Mouse (Mus musculus) embryonic facial prominence, embryonic 12.5 days (tissue): Measurements from ENCODE around the gene Chil1. TPM values are rescaled to one million over a fixed set of nuclear protein-coding genes. Genes with fewer than 3 reads are reported as not detected.

ENCODE experiments used
- ATAC-seq: fragments of 200-750 bp; cut with Nextera tagmentation; 2 replicates; pipeline ENCODE4 v1.8.0; 2017; ENCODE audit not compliant: insufficient number of reproducible peaks, insufficient read depth, low FRiP score, low TSS enrichment
- H3K27ac ChIP-seq: fragments of 300-500 bp; sonication (generic); 2 replicates; pipeline ENCODE4 v1.5.1; 2016; ENCODE audit warnings: mild to moderate bottlenecking
- H3K27me3 ChIP-seq: fragments of 300-500 bp; sonication (generic); 2 replicates; pipeline ENCODE4 v1.6.1; 2016; ENCODE audit warnings: mild to moderate bottlenecking, moderate library complexity
- H3K36me3 ChIP-seq: fragments of 300-500 bp; sonication (generic); 2 replicates; pipeline ENCODE4 v1.6.1; 2016; ENCODE audit warnings: mild to moderate bottlenecking
- H3K4me1 ChIP-seq: fragments of 300-500 bp; sonication (generic); 2 replicates; pipeline ENCODE4 v1.6.1; 2016
- H3K4me2 ChIP-seq: fragments of 300-500 bp; sonication (generic); replicated peaks from 2 replicates; pipeline ENCODE4 v1.6.1; 2016; ENCODE audit warnings: mild to moderate bottlenecking, moderate library complexity
- H3K4me3 ChIP-seq: fragments of 300-500 bp; sonication (generic); 2 replicates; pipeline ENCODE4 v1.5.1; 2016; ENCODE audit warnings: mild to moderate bottlenecking
- H3K9ac ChIP-seq: fragments of 300-500 bp; sonication (generic); 2 replicates; pipeline ENCODE4 v1.6.1; 2016; ENCODE audit warnings: mild to moderate bottlenecking, moderate library complexity
- H3K9me3 ChIP-seq: fragments of 300-500 bp; sonication (generic); 2 replicates; pipeline ENCODE4 v1.6.1; 2016; ENCODE audit warnings: mild to moderate bottlenecking, moderate library complexity
- WGBS: fragments of 180-500 bp; shearing (Covaris S2); methylation state at CpG from one replicate; pipeline ENCODE4 v1.1.7; 2016; 5-methylcytosine and 5-hydroxymethylcytosine counted together
- polyA plus RNA-seq: library from polyadenylated mRNA; unstranded; fragments of >200 nt; fragmentation: Nextera tagmentation; extraction: Ambion mirVana; gene quantifications from 2 replicates; pipeline ENCODE4 v1.2.1, GENCODE M21; 2016

Chil1 gene
- polyA plus RNA-seq, 1 experiment from 2014 or later: 3.6 TPM

GRCm38 (mm10) chr1:134222122-134223055, 40.4 kb downstream of the Chil1 start:
- WGBS: 57% methylated on average over 8 of the region's 8 CpGs
- ATAC-seq: no peak
- H3K9ac ChIP-seq: no peak overlapping the region

GRCm38 (mm10) chr1:134224649-134225227, 42.8 kb downstream of the Chil1 start:
- no peak overlapping the region for H3K4me2 ChIP-seq
- no peak overlapping the region for H3K4me3 ChIP-seq
- H3K27ac ChIP-seq: no peak overlapping the region
- no peak overlapping the region for H3K9ac ChIP-seq
- H3K36me3 ChIP-seq: no peaks in the 10 kb centered on the region
- no peaks in the 10 kb centered on the region for H3K9me3 ChIP-seq
- no peak for ATAC-seq
- 86% methylated on average over 12 of the region's 12 CpGs for WGBS
- no peaks in the 10 kb centered on the region for H3K4me1 ChIP-seq
- H3K27me3 ChIP-seq: no peaks in the 10 kb centered on the region

More at GRCm38 (mm10) chr1:134222122-134223055, 40.4 kb downstream of the Chil1 start:
- Histone ChIP-seq H3K27me3 (no peaks in the 10 kb centered on the region), H3K36me3 (no peaks in the 10 kb centered on the region), H3K4me2 (no peak overlapping the region), H3K9me3 (no peaks in the 10 kb centered on the region), H3K4me1 (0 out of 2 replicates have a peak, but pooled peaks cover under 1% of the 10 kb centered on the region), H3K4me3 (no peak overlapping the region), H3K27ac (no peak overlapping the region)

DNA sequence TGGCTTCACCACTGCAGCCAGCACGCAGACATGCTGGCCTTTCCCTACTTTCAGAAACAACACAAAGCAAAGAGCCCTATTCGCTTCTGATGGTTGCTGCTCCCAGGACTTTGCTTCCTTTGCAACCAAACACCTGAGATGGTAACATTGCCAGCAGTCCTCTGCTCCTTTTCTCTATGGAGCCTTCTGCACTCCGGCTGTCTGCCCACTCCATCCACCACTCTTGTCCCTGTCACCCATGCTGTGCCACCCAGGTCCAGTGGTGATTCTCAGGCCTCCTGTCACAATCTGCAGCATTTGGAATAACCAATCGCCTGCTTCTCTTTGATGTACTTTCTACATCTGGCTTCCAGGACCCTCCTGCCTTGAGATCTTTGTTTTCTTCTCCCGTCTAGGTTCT, 43.4 kb downstream of the Chil1 start:
- no peaks in the 10 kb centered on the region for H3K4me1 ChIP-seq
- no peak for ATAC-seq
- H3K4me2 ChIP-seq: no peak overlapping the region
- H3K4me3 ChIP-seq: no peak overlapping the region
- H3K36me3 ChIP-seq: no peaks in the 10 kb centered on the region
- 89% methylated on average over 5 of the region's 5 CpGs for WGBS
- no peak overlapping the region for H3K27ac ChIP-seq
- no peaks in the 10 kb centered on the region for H3K27me3 ChIP-seq
- no peaks in the 10 kb centered on the region for H3K9me3 ChIP-seq
- H3K9ac ChIP-seq: no peak overlapping the region

- no peak overlapping the region for H3K9ac ChIP-seq
- H3K9me3 ChIP-seq: no peaks in the 10 kb centered on the region
- ATAC-seq: no peak
- WGBS: 83% methylated on average over 8 of the region's 8 CpGs
- H3K36me3 ChIP-seq: no peaks in the 10 kb centered on the region
- no peak overlapping the region for H3K4me2 ChIP-seq
- no peak overlapping the region for H3K27ac ChIP-seq
- H3K4me1 ChIP-seq: no peaks in the 10 kb centered on the region
- H3K4me3 ChIP-seq: no peak overlapping the region
- H3K27me3 ChIP-seq: no peaks in the 10 kb centered on the region
Measured at GRCm38 (mm10) chr1:134226739-134227138, 44.8 kb downstream of the Chil1 start.

GRCm38 (mm10) chr1:134229806-134230575, 48.0 kb downstream of the Chil1 start:
- Histone ChIP-seq H3K36me3 (no peaks in the 10 kb centered on the region), H3K27me3 (peaks cover 29% of the 10 kb centered on the region), H3K4me1 (peaks cover 15% of the 10 kb centered on the region), H3K9me3 (no peaks in the 10 kb centered on the region), H3K27ac (no peak overlapping the region), H3K9ac (no peak overlapping the region), H3K4me3 (no peak overlapping the region), H3K4me2 (no peak overlapping the region)
- ATAC-seq: no peak
- WGBS: 61% methylated on average over 5 of the region's 5 CpGs

DNA sequence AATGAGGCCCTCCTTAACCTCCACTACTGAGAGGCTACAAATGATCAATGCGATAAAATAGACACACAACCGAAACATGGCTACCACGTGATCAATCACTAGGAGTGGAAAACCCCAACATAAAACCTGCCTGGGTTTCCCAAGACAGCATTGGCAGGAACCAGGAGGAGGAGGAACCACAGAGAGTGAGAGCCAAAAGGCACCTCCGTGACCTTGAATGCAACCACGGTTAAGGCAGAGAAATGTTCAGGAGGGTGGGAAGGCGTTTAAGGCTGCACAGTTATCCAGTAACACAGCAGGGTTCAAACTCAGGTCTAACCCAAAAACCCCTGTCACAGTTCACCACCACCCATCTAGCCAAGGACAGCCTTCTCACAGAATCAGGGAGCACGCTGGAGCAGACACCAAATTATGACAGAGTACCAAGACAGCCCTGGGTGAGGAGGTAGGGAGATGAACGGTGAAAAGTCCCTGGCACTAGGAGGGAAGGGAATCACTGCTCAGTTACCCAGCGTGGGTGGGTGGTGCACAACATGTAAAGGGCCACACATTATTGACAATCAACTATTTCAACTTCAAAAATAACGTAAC, 48.8 kb downstream of the Chil1 start:
- WGBS: 86% methylated on average over 10 of the region's 10 CpGs
- H3K9ac ChIP-seq: no peak overlapping the region
- no peak overlapping the region for H3K27ac ChIP-seq
- H3K36me3 ChIP-seq: no peaks in the 10 kb centered on the region
- no peak for ATAC-seq
- no peaks in the 10 kb centered on the region for H3K9me3 ChIP-seq
- H3K4me2 ChIP-seq: no peak overlapping the region
- H3K27me3 ChIP-seq: peaks cover 37% of the 10 kb centered on the region
- H3K4me3 ChIP-seq: no peak overlapping the region
- H3K4me1 ChIP-seq: peaks cover 21% of the 10 kb centered on the region

GRCm38 (mm10) chr1:134231270-134231669, 49.3 kb downstream of the Chil1 start:
- Histone ChIP-seq H3K4me1 (peaks cover 21% of the 10 kb centered on the region), H3K36me3 (no peaks in the 10 kb centered on the region), H3K27me3 (peaks cover 42% of the 10 kb centered on the region), H3K9ac (no peak overlapping the region), H3K4me3 (no peak overlapping the region), H3K9me3 (no peaks in the 10 kb centered on the region), H3K27ac (no peak overlapping the region), H3K4me2 (no peak overlapping the region)
- ATAC-seq: no peak
- WGBS: 76% methylated on average over 3 of the region's 3 CpGs

GRCm38 (mm10) chr1:134231681-134232080, 49.7 kb downstream of the Chil1 start:
- H3K4me2 ChIP-seq: no peak overlapping the region
- H3K36me3 ChIP-seq: no peaks in the 10 kb centered on the region
- peaks cover 46% of the 10 kb centered on the region for H3K27me3 ChIP-seq
- ATAC-seq: no peak
- H3K4me1 ChIP-seq: peaks cover 21% of the 10 kb centered on the region
- H3K27ac ChIP-seq: no peak overlapping the region
- no peaks in the 10 kb centered on the region for H3K9me3 ChIP-seq
- WGBS: 78% methylated on average over 3 of the region's 3 CpGs
- no peak overlapping the region for H3K4me3 ChIP-seq
- no peak overlapping the region for H3K9ac ChIP-seq

DNA sequence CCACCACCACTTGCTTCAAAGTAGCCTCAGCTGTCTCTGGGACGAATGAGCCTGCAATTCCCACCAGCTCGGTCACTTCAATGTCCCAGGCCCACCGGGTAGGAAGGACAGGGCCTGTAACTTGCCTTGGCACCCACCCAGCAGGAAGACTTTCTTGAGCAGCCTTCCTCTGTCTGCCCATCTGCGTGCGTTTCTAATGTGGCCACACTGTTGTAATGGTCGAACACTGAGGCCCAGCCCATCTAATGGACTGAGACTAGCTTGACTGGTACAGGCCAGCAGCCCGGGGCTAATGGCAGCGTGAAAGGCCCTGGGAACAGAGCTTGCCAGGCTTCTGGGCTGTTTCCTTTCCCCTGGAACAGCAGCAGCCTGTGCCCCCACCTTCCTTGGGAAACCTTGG, 50.4 kb downstream of the Chil1 start:
- Histone ChIP-seq H3K4me1 (peaks cover 21% of the 10 kb centered on the region), H3K36me3 (no peaks in the 10 kb centered on the region), H3K27ac (no peak overlapping the region), H3K4me3 (no peak overlapping the region), H3K9me3 (no peaks in the 10 kb centered on the region), H3K4me2 (no peak overlapping the region), H3K27me3 (peaks cover 52% of the 10 kb centered on the region), H3K9ac (no peak overlapping the region)
- ATAC-seq: no peak
- 72% methylated on average over 8 of the region's 8 CpGs for WGBS

- no peaks in the 10 kb centered on the region for H3K9me3 ChIP-seq
- no peak overlapping the region for H3K27ac ChIP-seq
- 45% methylated on average over 12 of the region's 12 CpGs for WGBS
- no peak overlapping the region for H3K4me2 ChIP-seq
- H3K36me3 ChIP-seq: no peaks in the 10 kb centered on the region
- peaks cover 21% of the 10 kb centered on the region for H3K4me1 ChIP-seq
- no peak overlapping the region for H3K9ac ChIP-seq
- no peak overlapping the region for H3K4me3 ChIP-seq
- ATAC-seq: no peak
- H3K27me3 ChIP-seq: peaks cover 52% of the 10 kb centered on the region
Measured at GRCm38 (mm10) chr1:134232778-134233531, 51.0 kb downstream of the Chil1 start.
